Mouse (Mus musculus) embryonic facial prominence, embryonic 15.5 days (tissue): ENCODE measurements around the gene Lrtm1. TPM values are rescaled to one million over a fixed set of nuclear protein-coding genes. Genes with fewer than 3 reads are reported as not detected.

Experiments used
- ATAC-seq: fragments of 200-750 bp; cut with Nextera tagmentation; 2 replicates; pipeline ENCODE4 v1.8.0; 2017; ENCODE audit warnings: low read depth, moderate TSS enrichment; ENCODE audit not compliant: insufficient number of reproducible peaks, low FRiP score, low TSS enrichment
- H3K27ac ChIP-seq: fragments of 300-500 bp; sonication (generic); replicated peaks from 2 replicates; pipeline ENCODE4 v1.5.1; 2015; ENCODE audit warnings: mild to moderate bottlenecking, inconsistent platforms
- H3K27me3 ChIP-seq: fragments of 300-500 bp; sonication (generic); 2 replicates; pipeline ENCODE4 v1.6.1; 2015; ENCODE audit warnings: inconsistent platforms
- H3K36me3 ChIP-seq: fragments of 300-500 bp; sonication (generic); 2 replicates; pipeline ENCODE4 v1.6.1; 2015; ENCODE audit warnings: mild to moderate bottlenecking, inconsistent platforms
- H3K4me1 ChIP-seq: fragments of 300-500 bp; sonication (generic); 2 replicates; pipeline ENCODE4 v1.6.1; 2015; ENCODE audit warnings: inconsistent platforms
- H3K4me2 ChIP-seq: fragments of 300-500 bp; sonication (generic); replicated peaks from 2 replicates; pipeline ENCODE4 v1.6.1; 2015; ENCODE audit warnings: mild to moderate bottlenecking, inconsistent platforms
- H3K4me3 ChIP-seq: fragments of 300-500 bp; sonication (generic); replicated peaks from 2 replicates; pipeline ENCODE4 v1.5.1; 2015; ENCODE audit warnings: mild to moderate bottlenecking, inconsistent platforms
- H3K9ac ChIP-seq: fragments of 300-500 bp; sonication (generic); 2 replicates; pipeline ENCODE4 v1.6.1; 2015; ENCODE audit warnings: inconsistent platforms
- H3K9me3 ChIP-seq: fragments of 300-500 bp; sonication (generic); replicated peaks from 2 replicates; pipeline ENCODE4 v1.6.1; 2016; ENCODE audit warnings: inconsistent platforms
- WGBS: fragments of 180-500 bp; shearing (Covaris S2); methylation state at CpG from one replicate; pipeline ENCODE4 v1.1.7; 2015; 5-methylcytosine and 5-hydroxymethylcytosine counted together
- polyA plus RNA-seq: library from polyadenylated mRNA; unstranded; fragments of >200 nt; fragmentation: Nextera tagmentation; extraction: Ambion mirVana; gene quantifications from 2 replicates; pipeline ENCODE4 v1.2.1, GENCODE M21; 2015

Gene Lrtm1
- polyA plus RNA-seq, 1 experiment from 2014 or later = 0.61 TPM

DNA sequence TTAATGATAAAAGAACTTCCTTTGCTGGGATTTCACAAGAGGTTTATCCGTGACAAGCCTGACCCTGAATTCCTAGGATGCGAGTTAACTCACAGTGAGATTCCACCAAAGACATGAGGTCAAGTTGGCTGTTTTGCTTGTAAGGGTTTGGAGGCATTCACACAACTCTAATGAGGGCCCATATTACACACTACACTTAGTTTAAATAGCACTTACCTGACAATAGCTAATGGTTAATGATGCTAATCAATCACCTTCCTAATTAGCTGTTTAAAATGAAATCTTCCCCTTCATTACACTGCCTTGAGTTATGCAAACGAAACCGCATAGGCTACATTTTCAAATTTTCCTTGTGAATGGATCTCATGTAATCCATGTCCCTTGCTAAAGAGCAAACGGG, 20.2 kb downstream of the Lrtm1 start:
- H3K9me3 ChIP-seq = no peaks in the 10 kb centered on the region
- no peak overlapping the region for H3K4me2 ChIP-seq
- H3K27ac ChIP-seq = no peak overlapping the region
- H3K9ac ChIP-seq = no peak overlapping the region
- H3K27me3 ChIP-seq = no peaks in the 10 kb centered on the region
- no peak for ATAC-seq
- H3K4me3 ChIP-seq = no peak overlapping the region
- H3K36me3 ChIP-seq = no peaks in the 10 kb centered on the region
- H3K4me1 ChIP-seq = no peaks in the 10 kb centered on the region
- WGBS = 81% methylated on average over 5 of the region's 5 CpGs

GRCm38 (mm10) chr14:29040606-29041364, 22.8 kb downstream of the Lrtm1 start:
- no peak overlapping the region for H3K4me2 ChIP-seq
- H3K9me3 ChIP-seq = no peaks in the 10 kb centered on the region
- no peak for ATAC-seq
- H3K36me3 ChIP-seq = no peaks in the 10 kb centered on the region
- no peak overlapping the region for H3K27ac ChIP-seq
- no peaks in the 10 kb centered on the region for H3K27me3 ChIP-seq
- no peaks in the 10 kb centered on the region for H3K4me1 ChIP-seq
- H3K4me3 ChIP-seq = no peak overlapping the region
- H3K9ac ChIP-seq = no peak overlapping the region
- WGBS = 54% methylated on average over 9 of the region's 9 CpGs

DNA sequence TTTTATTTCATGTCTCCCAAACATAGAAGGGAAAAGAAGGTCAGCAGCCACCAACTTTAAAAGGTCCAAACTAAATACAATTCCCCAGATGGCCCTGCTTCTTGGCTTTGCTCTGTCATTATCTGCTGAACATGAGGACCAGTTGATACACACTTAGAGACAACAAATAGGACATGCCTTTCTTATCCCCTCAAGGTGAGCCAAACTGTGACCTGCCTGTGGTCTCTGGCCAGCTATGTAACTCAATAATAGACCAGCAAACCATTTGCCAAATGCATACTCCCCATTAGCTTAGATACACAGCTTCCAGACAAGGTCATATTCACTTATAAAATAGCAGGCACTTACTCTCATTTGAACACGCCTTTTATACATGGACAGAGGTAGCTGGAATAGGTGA, 23.5 kb downstream of the Lrtm1 start:
- H3K4me1 ChIP-seq = no peaks in the 10 kb centered on the region
- H3K4me3 ChIP-seq = no peak overlapping the region
- H3K27me3 ChIP-seq = no peaks in the 10 kb centered on the region
- no peak overlapping the region for H3K9ac ChIP-seq
- no peaks in the 10 kb centered on the region for H3K9me3 ChIP-seq
- H3K4me2 ChIP-seq = no peak overlapping the region
- no peak for ATAC-seq
- 91% methylated on average over 1 of the region's 1 CpGs for WGBS
- no peaks in the 10 kb centered on the region for H3K36me3 ChIP-seq
- no peak overlapping the region for H3K27ac ChIP-seq

DNA sequence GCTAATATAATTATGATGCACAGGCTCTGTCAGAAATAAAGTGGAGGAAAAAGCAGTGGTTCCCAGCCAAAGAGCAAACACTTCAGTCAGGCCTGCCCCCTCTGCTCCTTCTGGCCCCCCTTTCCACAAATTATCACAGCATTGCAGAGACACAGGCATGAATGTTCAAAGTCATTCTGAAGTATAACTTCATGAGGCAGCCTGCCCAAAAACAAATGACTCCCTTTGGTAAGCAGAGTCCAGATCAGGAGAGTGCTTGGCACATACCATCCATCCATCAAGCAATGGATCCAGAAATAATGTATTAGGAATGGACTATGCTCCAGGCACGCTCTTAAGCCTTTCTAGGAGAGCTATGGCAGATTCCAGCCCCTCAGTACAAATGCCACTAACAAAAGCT, 24.3 kb downstream of the Lrtm1 start:
- no peak overlapping the region for H3K4me2 ChIP-seq
- no peak overlapping the region for H3K27ac ChIP-seq
- no peaks in the 10 kb centered on the region for H3K4me1 ChIP-seq
- ATAC-seq = no peak
- H3K36me3 ChIP-seq = no peaks in the 10 kb centered on the region
- H3K9ac ChIP-seq = no peak overlapping the region
- H3K27me3 ChIP-seq = no peaks in the 10 kb centered on the region
- WGBS = 83% methylated on average over 1 of the region's 1 CpGs
- no peaks in the 10 kb centered on the region for H3K9me3 ChIP-seq
- H3K4me3 ChIP-seq = no peak overlapping the region

- Histone ChIP-seq H3K9ac (no peak overlapping the region), H3K27me3 (no peaks in the 10 kb centered on the region), H3K36me3 (no peaks in the 10 kb centered on the region), H3K4me1 (no peaks in the 10 kb centered on the region), H3K9me3 (no peaks in the 10 kb centered on the region), H3K4me2 (no peak overlapping the region), H3K4me3 (no peak overlapping the region), H3K27ac (no peak overlapping the region)
- 55% methylated on average over 16 of the region's 16 CpGs for WGBS
- ATAC-seq = no peak
Measured at GRCm38 (mm10) chr14:29051951-29052835, 34.2 kb downstream of the Lrtm1 start.

GRCm38 (mm10) chr14:29060679-29061078, 42.7 kb downstream of the Lrtm1 start:
- Histone ChIP-seq H3K4me2 (no peak overlapping the region), H3K9ac (no peak overlapping the region), H3K4me3 (no peak overlapping the region), H3K36me3 (no peaks in the 10 kb centered on the region), H3K27ac (peak overlapping the region; percentile 58), H3K27me3 (no peaks in the 10 kb centered on the region), H3K9me3 (no peaks in the 10 kb centered on the region), H3K4me1 (peaks cover 18% of the 10 kb centered on the region)
- no peak for ATAC-seq

- Histone ChIP-seq H3K27ac (peak overlapping the region; percentile 58; the same call in 1 of the 2 replicates), H3K4me3 (no peak overlapping the region), H3K4me1 (peaks cover 23% of the 10 kb centered on the region), H3K36me3 (no peaks in the 10 kb centered on the region), H3K27me3 (no peaks in the 10 kb centered on the region), H3K9me3 (no peaks in the 10 kb centered on the region), H3K4me2 (no peak overlapping the region), H3K9ac (no peak overlapping the region)
- ATAC-seq = no peak
- WGBS = 74% methylated on average over 1 of the region's 1 CpGs
Measured at GRCm38 (mm10) chr14:29061491-29061890, 43.5 kb downstream of the Lrtm1 start.

DNA sequence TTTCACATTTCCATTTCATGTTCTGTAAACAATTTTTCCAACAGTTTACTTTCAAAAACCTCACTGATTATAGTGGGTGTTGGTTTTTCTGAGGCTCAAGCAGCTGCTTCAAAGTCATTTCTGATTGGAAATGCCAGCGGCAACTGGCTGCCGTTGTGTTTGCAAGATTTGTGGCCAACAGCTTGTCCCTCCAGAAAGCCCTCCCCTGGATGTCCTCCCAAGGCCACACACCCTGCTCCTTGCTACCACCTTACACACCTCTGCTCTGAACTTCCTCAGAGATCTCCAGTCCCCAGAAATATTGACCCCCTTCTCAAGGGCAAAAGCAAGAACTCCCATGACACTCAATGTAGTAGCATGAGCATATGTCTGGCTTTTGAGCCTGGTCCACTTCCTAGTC, 44.7 kb downstream of the Lrtm1 start:
- Histone ChIP-seq H3K4me3 (no peak overlapping the region), H3K27me3 (no peaks in the 10 kb centered on the region), H3K27ac (0 out of 2 replicates have a peak overlapping the region, but pooled peaks have one; percentile 39), H3K9ac (no peak overlapping the region), H3K4me1 (peaks cover 23% of the 10 kb centered on the region), H3K36me3 (no peaks in the 10 kb centered on the region), H3K4me2 (no peak overlapping the region), H3K9me3 (no peaks in the 10 kb centered on the region)
- no peak for ATAC-seq
- WGBS = 69% methylated on average over 2 of the region's 2 CpGs

DNA sequence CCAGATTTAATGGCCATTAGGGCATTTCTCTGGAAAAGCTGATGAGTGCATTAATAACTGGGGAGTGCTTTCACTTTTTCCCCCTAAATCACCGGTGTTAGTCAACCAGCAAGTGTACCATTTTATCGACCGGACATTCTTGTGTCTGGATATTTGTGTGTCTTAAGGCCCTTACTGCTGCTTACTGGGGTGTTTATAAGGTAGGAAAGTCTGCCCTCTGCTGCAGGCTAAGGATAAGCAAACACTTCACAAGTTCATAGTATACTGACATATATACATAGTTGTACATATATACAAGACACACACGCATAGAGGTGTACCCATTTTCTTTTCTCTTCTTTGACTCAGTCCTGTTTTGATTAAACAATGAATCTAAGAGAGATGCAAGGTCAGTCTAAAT, 55.7 kb downstream of the Lrtm1 start:
- ATAC-seq = no peak
- no peak overlapping the region for H3K4me3 ChIP-seq
- 0 out of 2 replicates have a peak, but pooled peaks cover 3% of the 10 kb centered on the region for H3K4me1 ChIP-seq
- 61% methylated on average over 4 of the region's 4 CpGs for WGBS
- H3K27me3 ChIP-seq = no peaks in the 10 kb centered on the region
- H3K27ac ChIP-seq = no peak overlapping the region
- H3K9ac ChIP-seq = no peak overlapping the region
- H3K36me3 ChIP-seq = no peaks in the 10 kb centered on the region
- H3K4me2 ChIP-seq = no peak overlapping the region
- no peaks in the 10 kb centered on the region for H3K9me3 ChIP-seq

GRCm38 (mm10) chr14:29077418-29077817, 59.4 kb downstream of the Lrtm1 start:
- no peak for ATAC-seq
- Histone ChIP-seq H3K27ac (peak overlapping the region; percentile 39), H3K4me1 (0 out of 2 replicates have a peak, but pooled peaks cover 3% of the 10 kb centered on the region), H3K9ac (no peak overlapping the region), H3K4me2 (no peak overlapping the region), H3K4me3 (no peak overlapping the region), H3K9me3 (no peaks in the 10 kb centered on the region), H3K36me3 (no peaks in the 10 kb centered on the region), H3K27me3 (no peaks in the 10 kb centered on the region)
- 31% methylated on average over 3 of the region's 3 CpGs for WGBS

GRCm38 (mm10) chr14:29080228-29080627, 62.2 kb downstream of the Lrtm1 start:
- no peaks in the 10 kb centered on the region for H3K27me3 ChIP-seq
- H3K4me1 ChIP-seq = no peaks in the 10 kb centered on the region
- no peak for ATAC-seq
- H3K4me2 ChIP-seq = no peak overlapping the region
- H3K4me3 ChIP-seq = no peak overlapping the region
- no peak overlapping the region for H3K9ac ChIP-seq
- WGBS = 75% methylated on average over 4 of the region's 4 CpGs
- no peaks in the 10 kb centered on the region for H3K9me3 ChIP-seq
- no peaks in the 10 kb centered on the region for H3K36me3 ChIP-seq
- peak overlapping the region; percentile 8; the same call in 1 of the 2 replicates for H3K27ac ChIP-seq
